Mouse (Mus musculus) lung, postnatal 0 days (tissue): ENCODE measurements at regions not wholly inside any gene's neighbourhood (a gene's known extent, or its start where the extent isn't known, plus 50 kb on each side); places are given as distances from the start of the nearest gene placed in this dataset.

ENCODE experiments used
- ATAC-seq: fragments of 200-750 bp; cut with Nextera tagmentation; 2 replicates; pipeline ENCODE4 v1.8.0; 2017; ENCODE audit warnings: moderate library complexity
- DNase-seq: peaks from one replicate; pipeline ENCODE4 v3.0.0-alpha.2; 2016; ENCODE audit warnings: low spot score
- H3K27ac ChIP-seq: fragments of 300-500 bp; sonication (generic); 2 replicates; pipeline ENCODE4 v1.5.1; 2014; ENCODE audit warnings: antibody characterized with exemption, mild to moderate bottlenecking, low read length, mixed read lengths
- H3K27me3 ChIP-seq: fragments of 300-500 bp; sonication (generic); replicated peaks from 2 replicates; pipeline ENCODE4 v1.6.1; 2014; ENCODE audit warnings: low read length, mixed read lengths; ENCODE audit not compliant: insufficient read depth
- H3K36me3 ChIP-seq: fragments of 300-500 bp; sonication (generic); 2 replicates; pipeline ENCODE4 v1.6.1; 2014; ENCODE audit warnings: low read length, mixed read lengths; ENCODE audit not compliant: insufficient read depth
- H3K4me1 ChIP-seq: fragments of 300-500 bp; sonication (generic); 2 replicates; pipeline ENCODE4 v1.6.1; 2014; ENCODE audit warnings: antibody characterized with exemption, low read depth, low read length, mixed read lengths; ENCODE audit not compliant: insufficient read depth
- H3K4me2 ChIP-seq: fragments of 300-500 bp; sonication (generic); replicated peaks from 2 replicates; pipeline ENCODE4 v1.6.1; 2014; ENCODE audit warnings: low read depth, mild to moderate bottlenecking, low read length, moderate library complexity, mixed read lengths
- H3K4me3 ChIP-seq: fragments of 300-500 bp; sonication (generic); 2 replicates; pipeline ENCODE4 v1.5.1; 2014; ENCODE audit warnings: low read depth, low read length
- H3K9ac ChIP-seq: fragments of 300-500 bp; sonication (generic); replicated peaks from 2 replicates; pipeline ENCODE4 v1.6.1; 2014; ENCODE audit warnings: low read depth, mild to moderate bottlenecking
- H3K9me3 ChIP-seq: fragments of 300-500 bp; sonication (generic); 2 replicates; pipeline ENCODE4 v1.6.1; 2016; ENCODE audit warnings: low read length, mixed read lengths
- CTCF ChIP-seq: IDR thresholded peaks from 2 replicates; pipeline ENCODE4 v1.5.1; 2016; ENCODE audit warnings: antibody characterized with exemption, mild to moderate bottlenecking
- EP300 ChIP-seq: IDR thresholded peaks from 2 replicates; pipeline ENCODE4 v1.6.1; 2016; ENCODE audit warnings: antibody characterized with exemption, mild to moderate bottlenecking, control low read depth
- WGBS: fragments of 180-500 bp; shearing (Covaris S2); extraction: QIAGEN DNeasy Blood & Tissue Kit; methylation state at CpG from one replicate; pipeline ENCODE4 v1.1.7; 2014; 5-methylcytosine and 5-hydroxymethylcytosine counted together

- 51% methylated on average over 3 of the region's 3 CpGs for WGBS
- no peaks in the 10 kb centered on the region for H3K36me3 ChIP-seq
These were observed 510.9 kb upstream of the Kdm8 start for GRCm38 (mm10) chr7:124933573-124933972.

DNA sequence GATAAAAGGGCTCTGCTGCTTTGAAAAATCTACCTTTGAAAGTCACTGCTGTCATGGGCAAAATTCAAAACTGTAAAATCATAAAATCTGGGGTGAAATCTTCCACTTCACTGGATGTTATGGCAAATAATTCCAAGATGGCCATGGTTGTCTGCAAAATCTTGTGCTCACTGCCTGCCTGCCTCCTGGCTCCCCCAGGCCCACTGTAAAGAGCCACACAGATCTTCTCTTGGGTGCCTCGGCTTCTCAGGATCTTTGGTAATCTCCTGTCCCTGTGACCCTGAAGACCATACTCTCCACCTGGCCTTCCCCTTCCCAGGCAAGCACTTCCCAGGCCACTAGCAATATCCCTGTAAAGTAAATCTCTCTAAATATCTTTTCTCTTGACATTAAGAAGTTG, 505.1 kb upstream of the Kdm8 start:
- no peak for DNase-seq
- H3K36me3 ChIP-seq: no peaks in the 10 kb centered on the region
- no peak overlapping the region for H3K9ac ChIP-seq
- TF ChIP-seq CTCF: no peak
- TF ChIP-seq EP300: no peak
- ATAC-seq: no peak
- H3K27ac ChIP-seq: no peak overlapping the region
- H3K4me2 ChIP-seq: no peak overlapping the region
- H3K9me3 ChIP-seq: no peaks in the 10 kb centered on the region
- H3K4me1 ChIP-seq: no peaks in the 10 kb centered on the region
- WGBS: 78% methylated on average over 1 of the region's 1 CpGs
- H3K4me3 ChIP-seq: no peak overlapping the region
- H3K27me3 ChIP-seq: no peaks in the 10 kb centered on the region

More at GRCm38 (mm10) chr7:124933573-124933972, 510.9 kb upstream of the Kdm8 start:
- no peaks in the 10 kb centered on the region for H3K9me3 ChIP-seq
- ATAC-seq (no peak), DNase-seq (peak; percentile 49)
- no peak overlapping the region for H3K9ac ChIP-seq
- no peak for TF ChIP-seq CTCF
- TF ChIP-seq EP300: no peak
- no peaks in the 10 kb centered on the region for H3K27me3 ChIP-seq
- no peak overlapping the region for H3K4me3 ChIP-seq
- no peaks in the 10 kb centered on the region for H3K4me1 ChIP-seq
- no peak overlapping the region for H3K4me2 ChIP-seq
- H3K27ac ChIP-seq: no peak overlapping the region

GRCm38 (mm10) chr7:124941527-124941926, 502.9 kb upstream of the Kdm8 start:
- no peak overlapping the region for H3K27ac ChIP-seq
- WGBS: 39% methylated on average over 4 of the region's 4 CpGs
- H3K4me1 ChIP-seq: no peaks in the 10 kb centered on the region
- ATAC-seq: no peak
- H3K4me2 ChIP-seq: no peak overlapping the region
- H3K36me3 ChIP-seq: no peaks in the 10 kb centered on the region
- no peaks in the 10 kb centered on the region for H3K9me3 ChIP-seq
- no peak overlapping the region for H3K4me3 ChIP-seq
- no peaks in the 10 kb centered on the region for H3K27me3 ChIP-seq
- TF ChIP-seq CTCF (no peak), EP300 (no peak)
- DNase-seq: no peak
- H3K9ac ChIP-seq: no peak overlapping the region

- H3K4me3 ChIP-seq: no peak overlapping the region
- H3K9me3 ChIP-seq: no peaks in the 10 kb centered on the region
- TF ChIP-seq CTCF (no peak), EP300 (no peak)
- no peak overlapping the region for H3K9ac ChIP-seq
- H3K4me1 ChIP-seq: no peaks in the 10 kb centered on the region
- H3K27ac ChIP-seq: no peak overlapping the region
- no peaks in the 10 kb centered on the region for H3K27me3 ChIP-seq
- no peaks in the 10 kb centered on the region for H3K36me3 ChIP-seq
- WGBS: 35% methylated on average over 1 of the region's 1 CpGs
- DNase-seq: peak; percentile 75
- ATAC-seq: peak; percentile 88
- no peak overlapping the region for H3K4me2 ChIP-seq
These were observed 498.1 kb upstream of the Kdm8 start for GRCm38 (mm10) chr7:124946424-124946823.

GRCm38 (mm10) chr7:124957329-124957728, 487.1 kb upstream of the Kdm8 start:
- no peak for DNase-seq
- no peaks in the 10 kb centered on the region for H3K9me3 ChIP-seq
- H3K4me3 ChIP-seq: no peak overlapping the region
- no peaks in the 10 kb centered on the region for H3K4me1 ChIP-seq
- H3K27me3 ChIP-seq: no peaks in the 10 kb centered on the region
- no peak for TF ChIP-seq CTCF
- no peak for TF ChIP-seq EP300
- H3K27ac ChIP-seq: no peak overlapping the region
- H3K9ac ChIP-seq: no peak overlapping the region
- 71% methylated on average over 6 of the region's 6 CpGs for WGBS
- no peaks in the 10 kb centered on the region for H3K36me3 ChIP-seq
- no peak overlapping the region for H3K4me2 ChIP-seq
- ATAC-seq: no peak

DNA sequence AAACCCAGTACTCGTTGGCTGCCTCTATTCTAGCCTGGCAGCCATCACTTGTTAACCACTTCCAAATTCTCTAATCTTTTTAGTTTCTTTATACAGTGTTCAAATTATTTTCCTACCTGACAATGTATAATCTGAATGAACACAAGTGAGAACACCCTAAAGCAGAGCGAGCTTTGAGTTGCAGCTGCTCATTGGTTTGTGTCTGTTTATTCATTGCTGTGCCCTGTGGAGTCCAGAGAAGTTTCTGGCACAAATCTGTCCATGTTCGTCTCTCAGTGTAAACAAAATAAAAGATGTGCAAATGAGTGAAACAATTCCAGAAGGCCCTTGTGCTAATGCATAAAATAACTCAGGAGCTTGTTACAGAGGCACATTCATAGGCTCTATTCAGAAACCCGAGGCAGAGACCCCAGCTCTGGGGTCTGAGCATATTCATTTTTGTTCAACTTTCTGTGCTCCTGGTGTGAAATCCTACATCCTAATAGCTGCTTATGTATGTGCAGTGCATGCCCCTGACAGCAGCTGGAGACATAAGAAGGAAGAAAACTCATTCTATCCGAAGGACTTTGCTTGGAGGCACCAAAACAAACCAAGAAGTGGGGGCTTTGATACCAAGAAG, 469.5 kb upstream of the Kdm8 start:
- Histone ChIP-seq H3K27ac (no peak overlapping the region), H3K27me3 (no peaks in the 10 kb centered on the region), H3K4me1 (no peaks in the 10 kb centered on the region), H3K4me3 (no peak overlapping the region), H3K36me3 (no peaks in the 10 kb centered on the region), H3K9ac (no peak overlapping the region), H3K4me2 (no peak overlapping the region), H3K9me3 (no peaks in the 10 kb centered on the region)
- TF ChIP-seq EP300: no peak
- DNase-seq: no peak
- WGBS: 58% methylated on average over 5 of the region's 5 CpGs
- no peak for ATAC-seq

DNA sequence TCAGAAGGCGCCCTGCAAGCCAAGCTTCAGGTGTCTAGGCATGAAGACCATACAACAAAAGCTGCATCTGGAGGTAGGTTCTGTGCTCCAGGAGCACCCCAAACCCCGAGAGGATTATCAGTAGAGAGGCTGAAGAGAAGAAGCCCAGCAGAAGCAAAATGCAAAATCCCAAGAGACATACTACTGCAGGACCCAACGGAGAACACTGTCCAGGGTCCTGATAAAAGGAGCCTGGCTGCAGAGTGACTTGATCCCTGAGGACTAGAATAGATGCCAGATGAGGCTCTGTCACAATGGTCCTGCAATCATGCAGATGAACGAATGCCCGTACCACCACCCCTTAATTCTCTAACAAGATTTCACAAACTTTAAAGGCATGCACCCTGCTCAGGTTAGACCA, 455.0 kb upstream of the Kdm8 start:
- TF ChIP-seq CTCF (no peak), EP300 (no peak)
- peak; percentile 6 for DNase-seq
- WGBS: 58% methylated on average over 5 of the region's 5 CpGs
- Histone ChIP-seq H3K4me2 (no peak overlapping the region), H3K9me3 (no peaks in the 10 kb centered on the region), H3K27ac (no peak overlapping the region), H3K9ac (no peak overlapping the region), H3K4me3 (no peak overlapping the region), H3K36me3 (no peaks in the 10 kb centered on the region), H3K4me1 (no peaks in the 10 kb centered on the region), H3K27me3 (no peaks in the 10 kb centered on the region)
- ATAC-seq: no peak
